Mouse (Mus musculus): ENCODE results near the gene Gbf1. TPM values are rescaled to one million over a fixed set of nuclear protein-coding genes. Genes with fewer than 3 reads are reported as not detected.

The Gbf1 gene
- polyA plus RNA-seq (2014; fragmentation: Nextera tagmentation; extraction: Ambion mirVana), result 43.5 and 45.0 TPM in 2 replicates

DNA sequence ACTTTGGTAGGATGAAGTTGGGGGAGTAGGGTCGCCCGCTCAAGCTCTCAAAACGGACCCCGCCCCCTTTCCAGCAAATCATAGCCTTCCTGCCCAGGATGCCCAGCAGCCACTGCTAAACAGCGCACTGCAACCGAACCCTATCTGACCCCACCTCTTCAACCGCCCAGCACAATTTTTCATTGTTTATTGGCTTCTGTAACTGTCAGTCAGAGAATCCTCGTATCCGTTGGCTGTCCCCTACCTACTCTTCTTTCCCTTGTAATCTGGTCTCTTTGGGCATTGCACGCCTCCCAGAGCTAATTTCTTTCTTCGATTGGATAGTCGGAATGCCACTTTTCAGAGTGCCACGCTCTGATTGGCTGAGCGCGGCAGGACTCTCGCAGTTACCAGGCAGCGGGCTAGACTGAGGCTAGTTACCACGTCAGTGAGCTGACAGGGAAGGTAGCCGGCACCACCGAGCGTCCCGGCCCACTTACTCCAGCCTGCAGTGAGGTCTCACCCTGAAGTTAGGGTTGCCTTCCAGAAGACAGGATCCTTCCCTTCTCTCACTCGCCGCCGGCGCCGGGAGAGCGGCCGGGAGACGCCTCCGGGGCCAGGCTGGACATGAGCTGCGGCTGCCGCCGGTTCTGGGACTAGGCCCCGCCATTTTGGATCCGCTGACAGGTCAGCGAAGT, at the start of gene Gbf1:
TSS of gene Gbf1 (plus strand) at position 383 of the 677 bp plus-strand sequence.
- Histone ChIP-seq H3K4me2 (ENCODE audit: low read length) (peak within 1 kb of the TSS; percentile 80), H3K4me1 (ENCODE audit: control insufficient read depth in 2 of 2, insufficient read depth in 2 of 2, low read length in 2 of 2) (peaks cover 9 to 29% of the 10 kb centered on the region in 2 experiments), H3K36me3 (ENCODE audit: control insufficient read depth, insufficient read depth, low read length) (peaks cover 4% of the 10 kb centered on the region; the same call in 1 of the 2 replicates), H3K27ac (replicated peaks in 1 of 2; ENCODE audit: control insufficient read depth in 1 of 2, insufficient read depth in 1 of 2, low read depth in 2 of 2, low read length in 2 of 2) (peak within 1 kb of the TSS; percentile 45 to 69), H3K9me3 (ENCODE audit: control insufficient read depth, low read length) (no peaks in the 10 kb centered on the region), H3K27me3 (ENCODE audit: control insufficient read depth, insufficient read depth, low read length) (peaks cover 18% of the 10 kb centered on the region), H3K4me3 (ENCODE audit: control insufficient read depth in 1 of 2, insufficient read depth in 1 of 2, low read depth in 1 of 2, low read length in 2 of 2) (peak within 1 kb of the TSS; percentile 80 to 99), H3K9ac (ENCODE audit: low read length) (peak within 1 kb of the TSS; percentile 84)
- peak; percentile 94 for ATAC-seq (ENCODE audit: insufficient number of reproducible peaks, insufficient read depth, low FRiP score, low read depth)
- WGBS, result under 1% methylated on average over 37 of the region's 37 CpGs

DNA sequence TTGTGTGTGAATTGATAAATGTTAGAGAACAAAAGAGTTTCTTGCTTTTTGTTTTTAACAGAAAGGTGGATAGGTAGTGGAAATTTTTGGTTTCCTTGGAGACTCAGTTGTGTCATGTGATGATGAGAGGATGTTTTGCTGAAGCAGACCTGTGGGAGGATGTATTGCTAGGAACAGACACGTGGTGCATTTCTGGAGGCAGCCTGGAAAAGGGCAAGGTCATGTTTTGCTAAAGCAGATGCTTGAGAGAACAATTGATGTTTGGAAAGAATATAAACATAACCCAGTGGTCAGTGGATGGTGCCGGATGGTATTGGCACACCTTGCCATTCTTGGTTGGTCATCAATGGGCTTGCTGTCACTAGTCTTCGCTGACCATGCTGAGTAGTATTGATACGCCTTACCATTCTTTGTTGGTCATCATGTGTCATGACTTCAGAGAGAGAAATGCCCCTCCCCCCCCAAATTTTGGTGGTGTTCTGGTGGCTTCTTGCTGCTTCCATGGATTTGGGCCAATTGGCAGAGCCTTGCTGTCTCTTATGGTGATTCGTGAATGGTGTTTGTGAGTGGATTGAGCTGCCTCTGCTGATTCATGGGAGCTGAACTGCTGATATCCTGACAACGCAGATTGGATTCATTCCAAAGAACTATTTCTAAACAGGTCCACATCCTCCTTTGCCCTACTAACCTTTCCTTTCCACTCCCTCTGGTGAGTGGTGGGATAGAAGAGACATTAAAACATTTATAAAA, 48.7 kb upstream of the Gbf1 start:
- Histone ChIP-seq H3K27ac (replicated peaks in 1 of 2; ENCODE audit: control insufficient read depth in 1 of 2, insufficient read depth in 1 of 2, low read depth in 2 of 2, low read length in 2 of 2) (no peak overlapping the region), H3K4me2 (ENCODE audit: low read length) (no peak overlapping the region), H3K4me1 (ENCODE audit: control insufficient read depth in 2 of 2, insufficient read depth in 2 of 2, low read length in 2 of 2) (no peaks in the 10 kb centered on the region), H3K4me3 (ENCODE audit: control insufficient read depth in 1 of 2, insufficient read depth in 1 of 2, low read depth in 1 of 2, low read length in 2 of 2) (no peak overlapping the region), H3K9ac (ENCODE audit: low read length) (no peak overlapping the region), H3K36me3 (ENCODE audit: control insufficient read depth, insufficient read depth, low read length) (no peaks in the 10 kb centered on the region), H3K9me3 (ENCODE audit: control insufficient read depth, low read length) (no peaks in the 10 kb centered on the region), H3K27me3 (ENCODE audit: control insufficient read depth, insufficient read depth, low read length) (no peaks in the 10 kb centered on the region)
- 69% methylated on average over 6 of the region's 6 CpGs for WGBS
- ATAC-seq (ENCODE audit: insufficient number of reproducible peaks, insufficient read depth, low FRiP score, low read depth), result no peak

DNA sequence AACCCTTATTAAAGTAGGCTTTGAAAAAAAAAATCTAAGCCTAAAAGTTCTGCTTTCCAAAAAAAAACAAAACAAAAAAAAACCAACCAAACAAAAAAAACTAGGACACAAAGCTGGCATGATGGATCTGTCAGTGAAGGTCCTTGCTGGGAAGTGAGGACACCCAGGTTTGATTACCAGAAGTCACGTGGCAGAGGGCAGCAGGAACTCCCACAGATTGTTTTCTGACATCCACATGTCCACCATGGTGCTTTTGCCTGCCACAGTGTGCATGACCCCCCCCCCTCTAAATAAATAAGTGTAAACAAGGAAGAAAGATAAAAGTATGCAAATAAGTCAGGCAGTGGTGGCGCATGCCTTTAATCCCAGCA, 48.1 kb upstream of the Gbf1 start:
- ATAC-seq (ENCODE audit: insufficient number of reproducible peaks, insufficient read depth, low FRiP score, low read depth), result no peak
- H3K27ac ChIP-seq (replicated peaks in 1 of 2; ENCODE audit: control insufficient read depth in 1 of 2, insufficient read depth in 1 of 2, low read depth in 2 of 2, low read length in 2 of 2), result no peak overlapping the region
- H3K4me1 ChIP-seq (ENCODE audit: control insufficient read depth in 2 of 2, insufficient read depth in 2 of 2, low read length in 2 of 2), result no peaks in the 10 kb centered on the region
- H3K27me3 ChIP-seq (ENCODE audit: control insufficient read depth, insufficient read depth, low read length), result no peaks in the 10 kb centered on the region
- H3K9ac ChIP-seq (ENCODE audit: low read length), result no peak overlapping the region
- 69% methylated on average over 2 of the region's 2 CpGs for WGBS
- no peaks in the 10 kb centered on the region for H3K9me3 ChIP-seq (ENCODE audit: control insufficient read depth, low read length)
- H3K4me2 ChIP-seq (ENCODE audit: low read length), result no peak overlapping the region
- no peaks in the 10 kb centered on the region for H3K36me3 ChIP-seq (ENCODE audit: control insufficient read depth, insufficient read depth, low read length)
- no peak overlapping the region for H3K4me3 ChIP-seq (ENCODE audit: control insufficient read depth in 1 of 2, insufficient read depth in 1 of 2, low read depth in 1 of 2, low read length in 2 of 2)

DNA sequence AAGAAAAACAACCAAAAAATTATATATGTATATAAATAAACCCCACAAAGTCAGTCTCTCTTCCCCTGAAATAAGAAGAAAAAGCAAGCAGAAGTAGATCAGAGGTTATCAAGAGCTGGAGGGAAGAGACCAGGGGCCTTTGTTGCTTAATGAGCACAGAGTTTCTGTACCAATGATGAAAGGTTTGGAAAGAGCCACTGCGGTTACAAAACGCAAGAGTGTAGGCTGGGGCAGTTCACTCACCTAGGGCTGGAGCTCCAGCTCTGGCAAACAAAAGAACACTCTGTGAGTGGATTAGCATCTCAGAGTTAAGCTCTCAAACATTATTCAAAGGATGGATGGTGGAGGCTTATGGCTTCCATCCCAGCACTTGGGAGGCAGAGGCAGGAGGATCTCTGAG, 42.1 kb upstream of the Gbf1 start:
- Histone ChIP-seq H3K4me3 (ENCODE audit: control insufficient read depth in 1 of 2, insufficient read depth in 1 of 2, low read depth in 1 of 2, low read length in 2 of 2) (no peak overlapping the region), H3K36me3 (ENCODE audit: control insufficient read depth, insufficient read depth, low read length) (no peaks in the 10 kb centered on the region), H3K4me1 (ENCODE audit: control insufficient read depth in 2 of 2, insufficient read depth in 2 of 2, low read length in 2 of 2) (no peaks in the 10 kb centered on the region), H3K4me2 (ENCODE audit: low read length) (no peak overlapping the region), H3K27ac (replicated peaks in 1 of 2; ENCODE audit: control insufficient read depth in 1 of 2, insufficient read depth in 1 of 2, low read depth in 2 of 2, low read length in 2 of 2) (no peak overlapping the region), H3K9ac (ENCODE audit: low read length) (no peak overlapping the region), H3K27me3 (ENCODE audit: control insufficient read depth, insufficient read depth, low read length) (no peaks in the 10 kb centered on the region), H3K9me3 (ENCODE audit: control insufficient read depth, low read length) (no peaks in the 10 kb centered on the region)
- 76% methylated on average over 2 of the region's 2 CpGs for WGBS
- ATAC-seq (ENCODE audit: insufficient number of reproducible peaks, insufficient read depth, low FRiP score, low read depth), result no peak

DNA sequence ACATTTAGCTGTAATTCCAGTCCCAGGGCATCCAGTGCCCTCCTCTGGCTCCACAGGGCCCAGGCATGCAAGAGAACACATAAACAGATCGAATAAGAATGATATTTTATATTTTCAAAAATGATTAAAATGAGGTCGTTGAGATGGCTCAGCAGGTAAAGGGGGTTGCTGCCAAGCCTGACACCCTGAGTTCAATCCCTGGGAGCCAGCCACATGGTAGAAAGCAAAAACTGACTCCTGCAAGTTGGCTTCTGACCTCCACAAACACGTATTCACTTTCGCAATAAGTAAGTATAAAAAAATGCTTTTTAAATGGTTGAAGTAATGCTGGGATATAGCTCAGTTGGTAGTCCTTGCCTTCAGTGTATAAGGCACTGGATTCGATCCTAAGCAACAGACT, 41.5 kb upstream of the Gbf1 start:
- no peak for ATAC-seq (ENCODE audit: insufficient number of reproducible peaks, insufficient read depth, low FRiP score, low read depth)
- no peak overlapping the region for H3K4me2 ChIP-seq (ENCODE audit: low read length)
- WGBS, result 84% methylated on average over 5 of the region's 5 CpGs
- H3K4me3 ChIP-seq (ENCODE audit: control insufficient read depth in 1 of 2, insufficient read depth in 1 of 2, low read depth in 1 of 2, low read length in 2 of 2), result no peak overlapping the region
- H3K36me3 ChIP-seq (ENCODE audit: control insufficient read depth, insufficient read depth, low read length), result no peaks in the 10 kb centered on the region
- H3K9ac ChIP-seq (ENCODE audit: low read length), result no peak overlapping the region
- H3K9me3 ChIP-seq (ENCODE audit: control insufficient read depth, low read length), result no peaks in the 10 kb centered on the region
- H3K27me3 ChIP-seq (ENCODE audit: control insufficient read depth, insufficient read depth, low read length), result no peaks in the 10 kb centered on the region
- H3K27ac ChIP-seq (replicated peaks in 1 of 2; ENCODE audit: control insufficient read depth in 1 of 2, insufficient read depth in 1 of 2, low read depth in 2 of 2, low read length in 2 of 2), result no peak overlapping the region
- no peaks in the 10 kb centered on the region for H3K4me1 ChIP-seq (ENCODE audit: control insufficient read depth in 2 of 2, insufficient read depth in 2 of 2, low read length in 2 of 2)

DNA sequence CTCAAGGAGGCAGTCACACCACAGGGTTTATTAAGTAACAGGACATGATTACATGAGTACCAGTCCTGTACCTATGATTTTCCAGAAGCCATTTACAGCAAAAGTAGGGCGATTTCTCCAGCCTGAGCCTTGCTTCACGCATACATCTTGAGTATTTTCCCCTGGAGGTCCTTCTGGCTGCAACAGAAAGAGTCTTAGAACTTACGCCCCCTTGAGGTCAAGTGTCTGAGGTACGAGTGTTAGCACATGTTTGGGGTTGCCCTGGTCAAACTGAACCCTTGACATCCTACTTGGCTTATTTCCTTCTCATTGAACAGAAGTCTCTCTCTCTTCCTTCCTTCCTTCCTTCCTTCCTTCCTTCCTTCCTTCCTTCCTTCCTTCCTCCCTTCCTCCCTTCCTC, 37.7 kb upstream of the Gbf1 start:
- 51% methylated on average over 4 of the region's 4 CpGs for whole genome bisulfite sequencing

DNA sequence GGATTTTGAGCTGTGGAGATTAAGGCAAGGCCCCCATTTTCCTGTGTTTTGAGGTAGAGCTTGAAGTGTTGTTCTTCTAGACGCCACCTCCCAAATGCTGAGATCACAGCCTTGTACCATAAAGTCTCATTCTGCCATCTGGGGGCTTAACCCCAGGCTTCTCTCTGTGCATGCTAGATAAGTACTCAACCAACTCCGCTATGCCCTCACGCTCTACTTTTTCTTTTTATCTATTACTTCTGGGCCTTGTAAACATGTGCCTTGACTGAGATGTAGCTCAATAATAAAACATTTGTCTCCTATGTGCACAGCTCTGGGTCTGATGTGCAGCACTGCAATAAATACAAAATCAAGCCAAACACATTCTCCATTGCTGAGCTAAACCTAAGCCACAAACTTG, 32.9 kb upstream of the Gbf1 start:
- ATAC-seq (ENCODE audit: insufficient number of reproducible peaks, insufficient read depth, low FRiP score, low read depth), result no peak
- Histone ChIP-seq H3K9me3 (ENCODE audit: control insufficient read depth, low read length) (no peaks in the 10 kb centered on the region), H3K27ac (replicated peaks in 1 of 2; ENCODE audit: control insufficient read depth in 1 of 2, insufficient read depth in 1 of 2, low read depth in 2 of 2, low read length in 2 of 2) (no peak overlapping the region), H3K9ac (ENCODE audit: low read length) (no peak overlapping the region), H3K4me3 (ENCODE audit: control insufficient read depth in 1 of 2, insufficient read depth in 1 of 2, low read depth in 1 of 2, low read length in 2 of 2) (no peak overlapping the region), H3K4me1 (ENCODE audit: control insufficient read depth in 2 of 2, insufficient read depth in 2 of 2, low read length in 2 of 2) (no peaks in the 10 kb centered on the region), H3K36me3 (ENCODE audit: control insufficient read depth, insufficient read depth, low read length) (no peaks in the 10 kb centered on the region), H3K4me2 (ENCODE audit: low read length) (no peak overlapping the region), H3K27me3 (ENCODE audit: control insufficient read depth, insufficient read depth, low read length) (no peaks in the 10 kb centered on the region)
- 85% methylated on average over 3 of the region's 3 CpGs for WGBS

More for the DNA sequence above, 37.7 kb upstream of the Gbf1 start:
- Histone ChIP-seq H3K4me1 (ENCODE audit: control insufficient read depth in 2 of 2, insufficient read depth in 2 of 2, low read length in 2 of 2) (no peaks in the 10 kb centered on the region), H3K9ac (ENCODE audit: low read length) (no peak overlapping the region), H3K36me3 (ENCODE audit: control insufficient read depth, insufficient read depth, low read length) (no peaks in the 10 kb centered on the region), H3K4me3 (ENCODE audit: control insufficient read depth in 1 of 2, insufficient read depth in 1 of 2, low read depth in 1 of 2, low read length in 2 of 2) (no peak overlapping the region), H3K9me3 (ENCODE audit: control insufficient read depth, low read length) (no peaks in the 10 kb centered on the region), H3K27ac (replicated peaks in 1 of 2; ENCODE audit: control insufficient read depth in 1 of 2, insufficient read depth in 1 of 2, low read depth in 2 of 2, low read length in 2 of 2) (no peak overlapping the region), H3K4me2 (ENCODE audit: low read length) (no peak overlapping the region), H3K27me3 (ENCODE audit: control insufficient read depth, insufficient read depth, low read length) (no peaks in the 10 kb centered on the region)
- ATAC-seq (ENCODE audit: insufficient number of reproducible peaks, insufficient read depth, low FRiP score, low read depth), result no peak

Data from heart, embryonic 14.5 days (tissue).